Mouse (Mus musculus) erythroblast, embryonic 14.5 days (primary cell): ENCODE measurements around the gene Smurf1.

Experiments
- GATA1 ChIP-seq: IDR thresholded peaks from 2 replicates; pipeline ENCODE4 v1.6.1; 2012; ENCODE audit warnings: low read length, inconsistent platforms, mixed read lengths
- TAL1 ChIP-seq: IDR thresholded peaks from 3 replicates; pipeline ENCODE4 v1.6.1; 2012; ENCODE audit warnings: low read length, inconsistent platforms, mixed read lengths

GRCm38 (mm10) chr5:144984839-144985238 lies 19.2 kb upstream of the Smurf1 start:
- TF ChIP-seq TAL1 (no peak), GATA1 (no peak)
